Mouse (Mus musculus) lung, postnatal 25 days (tissue): ENCODE results near the gene Cfl1.

Source experiments
- DNase-seq: peaks from one replicate; pipeline ENCODE4 v3.0.0; 2022; ENCODE audit warnings: low spot score

The Cfl1 gene

GRCm38 (mm10) chr19:5465037-5465436, 25.2 kb upstream of the Cfl1 start:
- no peak for DNase-seq

GRCm38 (mm10) chr19:5466916-5467500, 23.2 kb upstream of the Cfl1 start:
- no peak for DNase-seq

- DNase-seq = no peak
These were observed 21.9 kb upstream of the Cfl1 start, which contains the start of gene Ctsw for GRCm38 (mm10) chr19:5468374-5468773. Ctsw (minus strand) TSS chr19:5468507.

- no peak for DNase-seq
These were observed 18.4 kb upstream of the Cfl1 start for GRCm38 (mm10) chr19:5471846-5472245.

GRCm38 (mm10) chr19:5472857-5473256, 17.4 kb upstream of the Cfl1 start:
- no peak for DNase-seq

- DNase-seq = peak; percentile 92
These were observed 16.5 kb upstream of the Cfl1 start, which contains the start of gene Efemp2 for GRCm38 (mm10) chr19:5473720-5474119. Efemp2 (plus strand) TSS chr19:5473954.

GRCm38 (mm10) chr19:5474281-5475068, 15.8 kb upstream of the Cfl1 start:
- DNase-seq = no peak

GRCm38 (mm10) chr19:5475069-5475714, 15.1 kb upstream of the Cfl1 start:
- no peak for DNase-seq

- DNase-seq = no peak
These were observed 13.1 kb upstream of the Cfl1 start for GRCm38 (mm10) chr19:5477004-5477667.

- no peak for DNase-seq
These were observed 12.5 kb upstream of the Cfl1 start for GRCm38 (mm10) chr19:5477668-5478300.

- no peak for DNase-seq
These were observed 10.2 kb upstream of the Cfl1 start for GRCm38 (mm10) chr19:5480016-5480415.

- DNase-seq = no peak
These were observed 8.9 kb upstream of the Cfl1 start for GRCm38 (mm10) chr19:5481398-5481797.

- no peak for DNase-seq
These were observed 6.6 kb upstream of the Cfl1 start for GRCm38 (mm10) chr19:5483386-5484359.

- no peak for DNase-seq
These were observed 5.8 kb upstream of the Cfl1 start for GRCm38 (mm10) chr19:5484496-5484895.

GRCm38 (mm10) chr19:5485371-5485770, 4.9 kb upstream of the Cfl1 start:
- no peak for DNase-seq

GRCm38 (mm10) chr19:5485821-5486220, 4.4 kb upstream of the Cfl1 start:
- no peak for DNase-seq

GRCm38 (mm10) chr19:5486286-5486685, 4.0 kb upstream of the Cfl1 start:
- DNase-seq = peak; percentile 62

- no peak for DNase-seq
These were observed 3.5 kb upstream of the Cfl1 start for GRCm38 (mm10) chr19:5486771-5487170.

GRCm38 (mm10) chr19:5487768-5488550, 2.3 kb upstream of the Cfl1 start, which contains the start of gene Mus81:
Mus81 (minus strand) TSS chr19:5488402.
- DNase-seq = peak; percentile 98
